Mouse (Mus musculus): ENCODE data around the gene Egfr. TPM values are rescaled to one million over a fixed set of nuclear protein-coding genes. Genes with fewer than 3 reads are reported as not detected.

Gene Egfr
- total and polyA plus RNA-seq, 3 experiments, result 0.26 TPM; not detected in 2

DNA sequence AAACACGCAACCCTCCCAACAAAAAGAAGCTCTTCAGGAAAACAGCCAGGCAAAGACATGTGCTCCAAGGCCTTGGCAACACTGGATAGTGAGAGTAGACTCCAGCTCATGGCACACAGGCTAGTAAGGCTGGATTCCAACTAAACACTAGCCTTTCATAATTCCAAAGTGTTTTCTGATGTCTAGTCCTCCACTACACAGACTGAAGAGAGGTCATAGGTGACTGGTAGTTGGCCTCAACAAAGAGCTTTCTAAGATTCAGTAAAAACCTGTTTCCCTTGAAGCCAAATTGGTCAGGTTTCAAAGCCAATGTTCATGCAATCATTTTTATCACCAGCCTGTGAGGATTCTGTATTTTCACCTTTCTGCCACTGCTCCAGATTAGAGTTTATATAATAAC is 99.4 kb downstream of the Egfr start:
- in situ Hi-C loops (cut with MboI; ENCODE audit: low pct_ligation_motif_present, low pct_unique_long_range_greater_than_20kb, low sequenced_read_pairs), result no loop called here
- no peaks in the 10 kb centered on the region for H3K27me3 ChIP-seq (replicated peaks)
- H3K9me3 ChIP-seq (replicated peaks; ENCODE audit: low read length), result no peaks in the 10 kb centered on the region
- no peaks in the 10 kb centered on the region for H3K79me2 ChIP-seq (replicated peaks; ENCODE audit: control insufficient read depth, extremely low read depth, insufficient read depth, poor library complexity, severe bottlenecking)
- no peak for DNase-seq (ENCODE audit: extremely low read depth)
- H3K36me3 ChIP-seq (replicated peaks in 1 of 2; ENCODE audit: control insufficient read depth in 1 of 2, insufficient read depth in 1 of 2, low read length in 1 of 2), result no peaks in the 10 kb centered on the region
- H3K27ac ChIP-seq (ENCODE audit: insufficient read depth, low read depth), result no peak overlapping the region
- TF ChIP-seq CHD2 (IDR thresholded peaks at IDR 0.05; ENCODE audit: low read length) (no peak), ZNF384 (IDR thresholded peaks at IDR 0.05; ENCODE audit: low read depth, low read length) (no peak), KAT2A (IDR thresholded peaks at IDR 0.05; ENCODE audit: insufficient replicate concordance, low read length) (no peak), TCF12 (IDR thresholded peaks at IDR 0.05; ENCODE audit: low read depth, low read length) (no peak), ZMIZ1 (IDR thresholded peaks at IDR 0.05; ENCODE audit: low read depth, low read length) (no peak), USF1 (IDR thresholded peaks at IDR 0.05; ENCODE audit: low read depth, low read length) (no peak), ZC3H11A (IDR thresholded peaks at IDR 0.05; ENCODE audit: low read depth, low read length) (no peak), NELFE (IDR thresholded peaks at IDR 0.05; ENCODE audit: low read depth, low read length) (no peak), JUN (IDR thresholded peaks at IDR 0.05; ENCODE audit: insufficient read depth, low read depth, low read length) (no peak), MAZ (IDR thresholded peaks at IDR 0.05; ENCODE audit: low read depth, low read length) (no peak), USF2 (conservative IDR thresholded peaks at IDR 0.05; ENCODE audit: low read depth, low read length) (no peak), POLR2A (IDR thresholded peaks at IDR 0.05; ENCODE audit: low read depth, low read length) (no peak)
- H3K4me1 ChIP-seq (ENCODE audit: control insufficient read depth in 1 of 2, insufficient read depth in 2 of 2), result peaks cover 0 to 10% of the 10 kb centered on the region in 2 experiments; a peak in 2 of 4 replicates
- no peak overlapping the region for H3K4me3 ChIP-seq (replicated peaks in 1 of 3; ENCODE audit: low read depth in 2 of 3, low read length in 2 of 3, poor library complexity in 1 of 3)
- H3K4me2 ChIP-seq (ENCODE audit: insufficient read depth, low read depth, poor library complexity, severe bottlenecking), result no peak overlapping the region
- H3K9ac ChIP-seq (ENCODE audit: insufficient read depth, low read depth), result no peak overlapping the region
- dilution Hi-C loops (cut with MboI; ENCODE audit: extremely low pct_ligation_motif_present, extremely low pct_unique_long_range_greater_than_20kb, low sequenced_read_pairs), result no loop called here

DNA sequence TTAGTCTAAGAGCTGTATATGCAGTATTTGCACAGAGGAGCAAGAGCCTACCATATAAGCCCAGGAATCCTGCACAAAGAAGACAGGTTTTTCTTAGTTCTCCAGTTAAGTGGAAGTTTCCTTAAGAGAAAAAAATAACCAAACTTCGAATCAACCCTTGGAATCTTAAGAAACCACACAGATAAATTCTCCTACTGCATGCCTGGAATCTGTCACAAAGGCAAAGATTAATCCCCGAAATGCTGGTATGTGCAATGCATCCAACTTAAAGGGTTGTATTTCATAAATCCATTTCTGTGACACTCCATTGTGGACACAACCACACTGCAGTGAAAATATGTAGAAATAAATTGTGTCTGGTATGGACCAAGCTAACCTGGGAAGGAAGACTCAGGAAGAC is 102.1 kb downstream of the Egfr start:
- in situ Hi-C loops (cut with MboI; ENCODE audit: low pct_ligation_motif_present, low pct_unique_long_range_greater_than_20kb, low sequenced_read_pairs) (no loop called here), dilution Hi-C loops (cut with MboI; ENCODE audit: extremely low pct_ligation_motif_present, extremely low pct_unique_long_range_greater_than_20kb, low sequenced_read_pairs) (no loop called here)
- no peak for DNase-seq (ENCODE audit: extremely low read depth)
- no peak for TF ChIP-seq CHD2 (IDR thresholded peaks at IDR 0.05; ENCODE audit: low read length)
- TF ChIP-seq IRF4 (IDR thresholded peaks at IDR 0.05; ENCODE audit: low read depth, low read length), result no peak
- no peak for TF ChIP-seq RCOR1 (conservative IDR thresholded peaks at IDR 0.05; ENCODE audit: low read depth, low read length)
- no peak for TF ChIP-seq SIN3A (IDR thresholded peaks at IDR 0.05; ENCODE audit: low read length)
- TF ChIP-seq UBTF (IDR thresholded peaks at IDR 0.05; ENCODE audit: low read depth, low read length), result no peak
- no peak for TF ChIP-seq E2F4 (IDR thresholded peaks at IDR 0.05; ENCODE audit: insufficient replicate concordance, low read depth, low read length)
- no peak for TF ChIP-seq NRF1 (IDR thresholded peaks at IDR 0.05; ENCODE audit: low read depth, low read length)
- no peak for TF ChIP-seq TBP (conservative IDR thresholded peaks at IDR 0.05; ENCODE audit: low read depth, low read length)
- TF ChIP-seq MAZ (IDR thresholded peaks at IDR 0.05; ENCODE audit: low read depth, low read length), result no peak
- TF ChIP-seq MAX (IDR thresholded peaks at IDR 0.05; ENCODE audit: low read length), result no peak
- no peak for TF ChIP-seq HCFC1 (IDR thresholded peaks at IDR 0.05; ENCODE audit: low read depth, low read length)
- no peak for TF ChIP-seq BHLHE40 (IDR thresholded peaks at IDR 0.05; ENCODE audit: low read depth, low read length)
- no peak for TF ChIP-seq JUN (IDR thresholded peaks at IDR 0.05; ENCODE audit: insufficient read depth, low read depth, low read length)
- no peak for TF ChIP-seq ZMIZ1 (IDR thresholded peaks at IDR 0.05; ENCODE audit: low read depth, low read length)
- no peak for TF ChIP-seq ELF1 (IDR thresholded peaks at IDR 0.05; ENCODE audit: low read depth, low read length)
- Histone ChIP-seq H3K9ac (ENCODE audit: insufficient read depth, low read depth) (no peak overlapping the region), H3K4me2 (ENCODE audit: insufficient read depth, low read depth, poor library complexity, severe bottlenecking) (no peak overlapping the region), H3K27ac (ENCODE audit: insufficient read depth, low read depth) (no peak overlapping the region), H3K4me3 (replicated peaks in 1 of 3; ENCODE audit: low read depth in 2 of 3, low read length in 2 of 3, poor library complexity in 1 of 3) (no peak overlapping the region), H3K9me3 (replicated peaks; ENCODE audit: low read length) (no peaks in the 10 kb centered on the region), H3K79me2 (replicated peaks; ENCODE audit: control insufficient read depth, extremely low read depth, insufficient read depth, poor library complexity, severe bottlenecking) (no peaks in the 10 kb centered on the region), H3K4me1 (ENCODE audit: control insufficient read depth in 1 of 2, insufficient read depth in 2 of 2) (peaks cover 0 to 10% of the 10 kb centered on the region in 2 experiments; a peak in 2 of 4 replicates), H3K36me3 (replicated peaks in 1 of 2; ENCODE audit: control insufficient read depth in 1 of 2, insufficient read depth in 1 of 2, low read length in 1 of 2) (no peaks in the 10 kb centered on the region), H3K27me3 (replicated peaks) (no peaks in the 10 kb centered on the region)

Measured in CH12.LX (cell line).